Mouse (Mus musculus) small intestine, adult 2 months (tissue): ENCODE data around the gene Pla2g1b. TPM values are rescaled to one million over a fixed set of nuclear protein-coding genes. Genes with fewer than 3 reads are reported as not detected.

Experiments
- H3K27ac ChIP-seq: fragments of 200-500 bp; 2 replicates; pipeline ENCODE4 v1.5.1; 2012; ENCODE audit warnings: low read depth, low read length, control low read depth, inconsistent platforms; ENCODE audit not compliant: insufficient read depth
- H3K27me3 ChIP-seq: fragments of 200-500 bp; 2 replicates; pipeline ENCODE4 v1.6.1; 2012; ENCODE audit warnings: mild to moderate bottlenecking, moderate library complexity, low read length, inconsistent platforms; ENCODE audit not compliant: control insufficient read depth, insufficient read depth
- H3K36me3 ChIP-seq: fragments of 200-500 bp; 2 replicates; pipeline ENCODE4 v1.6.1; 2012; ENCODE audit warnings: mild to moderate bottlenecking, low read length, control low read depth, inconsistent platforms; ENCODE audit not compliant: control insufficient read depth, insufficient read depth
- H3K4me1 ChIP-seq: fragments of 200-500 bp; 2 replicates; pipeline ENCODE4 v1.6.1; 2012; ENCODE audit warnings: low read length, inconsistent platforms, mixed read lengths; ENCODE audit not compliant: control insufficient read depth, insufficient read depth, insufficient read length
- H3K4me3 ChIP-seq: fragments of 200-500 bp; 2 replicates; pipeline ENCODE4 v1.5.1; 2012; ENCODE audit warnings: low read depth, mild to moderate bottlenecking, control low read depth, inconsistent platforms, low read length, moderate library complexity
- CTCF ChIP-seq: fragments of 200-500 bp; IDR thresholded peaks from 2 replicates; pipeline ENCODE4 v1.5.1; 2012; ENCODE audit warnings: low read depth, mild to moderate bottlenecking, control low read depth, inconsistent platforms, low read length, moderate library complexity, mixed read lengths; ENCODE audit not compliant: insufficient replicate concordance, insufficient read length; ENCODE audit errors: extremely low read depth
- POLR2A ChIP-seq: fragments of 200-500 bp; IDR thresholded peaks from 2 replicates; pipeline ENCODE4 v1.6.1; 2012; ENCODE audit warnings: low read depth, mild to moderate bottlenecking, control low read depth, inconsistent platforms, low read length, moderate library complexity
- WGBS: fragments of 180-500 bp; shearing (Covaris S2); methylation state at CpG from one replicate; pipeline ENCODE4 v1.1.7; 2018; 5-methylcytosine and 5-hydroxymethylcytosine counted together
- polyA plus RNA-seq: library from polyadenylated mRNA; depleted of rRNA; stranded (reverse); fragments of >200 nt; gene quantifications from 2 replicates; pipeline ENCODE4 v1.2.3, GENCODE M21; 2012; rRNA removed

Gene Pla2g1b
- 5.2 and 2,024 TPM in 2 replicates for polyA plus RNA-seq

DNA sequence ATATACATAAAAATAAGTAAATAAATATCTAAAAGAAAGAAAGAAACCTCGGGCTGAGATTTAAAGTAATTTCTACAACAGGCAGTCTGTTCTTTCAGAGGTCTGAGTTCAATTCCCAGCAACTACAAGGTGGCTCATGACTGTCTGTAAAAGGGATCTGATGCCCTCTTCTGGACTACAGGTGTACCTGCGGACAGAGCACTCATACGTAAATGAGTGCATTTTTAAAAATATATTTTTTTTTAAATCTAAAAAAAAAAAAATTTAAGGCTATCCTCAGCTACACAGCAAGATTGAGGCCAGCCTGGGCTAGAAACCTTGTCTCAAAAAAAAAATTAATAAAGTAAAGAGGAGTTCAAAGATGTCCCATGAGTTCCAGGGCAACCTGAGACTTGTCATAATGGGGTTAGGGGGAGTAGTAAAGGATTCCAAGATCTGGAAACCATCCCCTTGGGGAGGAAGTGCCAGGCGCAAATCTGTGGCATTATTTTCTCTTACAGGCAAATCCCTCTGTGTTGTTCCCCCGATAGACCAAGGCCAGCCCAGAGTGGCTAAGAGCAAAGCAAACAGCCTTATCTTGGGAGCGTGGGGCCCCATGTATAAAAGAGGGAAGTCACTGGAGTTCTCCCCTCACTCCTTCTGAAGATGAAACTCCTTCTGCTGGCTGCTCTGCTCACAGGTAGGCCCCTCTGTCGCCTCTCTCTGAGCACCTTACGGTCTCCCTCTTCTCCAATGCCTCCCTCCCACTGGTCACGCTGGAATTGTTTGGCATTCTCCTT lies at the start of gene Pla2g1b:
Pla2g1b (plus strand) TSS at position 621 of the 779 bp plus-strand sequence.
- WGBS: 23% methylated on average over 9 of the region's 9 CpGs
- H3K4me3 ChIP-seq: no peak within 1 kb of the TSS
- H3K27ac ChIP-seq: no peak within 1 kb of the TSS
- no peaks in the 10 kb centered on the region; the same call in 1 of the 2 replicates for H3K27me3 ChIP-seq
- no peaks in the 10 kb centered on the region for H3K36me3 ChIP-seq
- no peaks in the 10 kb centered on the region for H3K4me1 ChIP-seq
- TF ChIP-seq CTCF (no peak), POLR2A (no peak)

DNA sequence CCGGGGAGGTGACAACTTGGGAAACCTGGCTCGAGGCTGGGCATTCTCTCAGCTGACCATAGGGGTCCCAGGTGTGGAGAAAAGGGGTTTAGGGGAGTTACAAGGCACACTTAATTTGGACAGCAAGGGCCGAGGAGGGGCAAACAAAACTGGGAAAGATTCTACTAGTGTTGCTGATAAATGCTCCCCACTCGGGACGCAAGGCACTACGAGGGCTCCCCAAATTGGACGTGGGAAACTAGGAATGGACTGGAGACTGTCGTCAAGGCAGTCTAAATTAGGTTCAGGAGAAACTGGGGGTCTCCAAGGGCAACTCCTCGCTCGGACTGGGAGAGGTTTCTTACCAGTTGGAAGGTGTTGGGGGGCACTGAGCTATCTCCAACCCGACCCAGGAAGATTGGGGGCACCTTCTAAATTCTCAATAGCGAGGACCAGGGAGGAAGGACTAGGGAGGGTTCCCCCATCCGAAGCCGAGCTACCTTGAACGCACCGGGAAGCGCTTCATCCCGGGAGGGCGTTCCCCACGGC lies 37.2 kb upstream of the Pla2g1b start:
- Histone ChIP-seq H3K27me3 (peaks cover 27% of the 10 kb centered on the region), H3K36me3 (no peaks in the 10 kb centered on the region), H3K4me3 (peak overlapping the region; percentile 64), H3K27ac (no peak overlapping the region), H3K4me1 (peaks cover 8% of the 10 kb centered on the region)
- TF ChIP-seq CTCF (no peak), POLR2A (no peak)
- WGBS: 14% methylated on average over 20 of the region's 20 CpGs

GRCm38 (mm10) chr5:115429359-115430186 lies 36.5 kb upstream of the Pla2g1b start, which contains the start of gene Msi1:
Msi1 (plus strand) TSS chr5:115429599.
- Histone ChIP-seq H3K4me1 (peaks cover 8% of the 10 kb centered on the region), H3K27me3 (peaks cover 27% of the 10 kb centered on the region), H3K4me3 (peak within 1 kb of the TSS; percentile 64), H3K36me3 (no peaks in the 10 kb centered on the region), H3K27ac (no peak within 1 kb of the TSS)
- no peak for TF ChIP-seq CTCF
- TF ChIP-seq POLR2A: no peak
- 2% methylated on average over 96 of the region's 117 CpGs for WGBS

DNA sequence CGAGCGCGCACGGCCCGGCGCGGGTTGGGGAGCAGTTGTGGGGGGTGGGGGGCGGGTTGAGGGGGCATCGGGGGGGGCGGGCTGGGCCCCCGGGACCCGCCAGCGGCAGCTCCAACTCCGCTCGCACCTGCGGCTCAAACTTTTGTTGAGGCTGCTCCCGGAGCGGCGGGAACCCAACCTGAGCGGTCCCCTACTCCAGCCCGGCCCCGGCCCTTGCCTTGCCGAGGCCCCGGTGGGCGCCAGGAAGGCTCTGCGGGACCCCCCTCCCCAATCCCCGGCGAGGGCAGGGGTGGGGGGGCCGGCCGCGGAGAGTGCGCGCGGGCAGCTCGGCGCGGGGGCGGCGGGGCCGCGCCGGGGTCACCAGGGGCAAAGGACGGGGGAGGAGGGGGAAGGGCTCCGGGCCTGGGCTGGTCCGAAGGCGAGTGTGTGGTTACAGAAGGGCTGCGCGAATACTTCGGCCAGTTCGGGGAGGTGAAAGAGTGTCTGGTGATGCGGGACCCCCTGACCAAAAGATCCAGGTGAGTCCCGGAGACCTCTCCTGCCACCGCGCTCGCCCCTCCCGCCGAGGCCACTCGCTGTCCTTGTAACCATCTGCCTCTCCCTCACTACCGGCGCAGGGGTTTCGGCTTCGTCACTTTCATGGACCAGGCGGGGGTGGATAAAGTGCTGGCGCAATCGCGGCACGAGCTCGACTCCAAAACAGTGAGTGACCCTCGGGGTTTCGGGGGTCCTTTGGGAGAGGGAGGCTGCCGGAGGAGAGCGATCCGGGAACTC lies 35.7 kb upstream of the Pla2g1b start:
- peak overlapping the region; percentile 54 for H3K4me3 ChIP-seq
- no peak overlapping the region for H3K27ac ChIP-seq
- peaks cover 27% of the 10 kb centered on the region for H3K27me3 ChIP-seq
- 2% methylated on average over 68 of the region's 73 CpGs for WGBS
- TF ChIP-seq POLR2A (no peak), CTCF (no peak)
- H3K4me1 ChIP-seq: peaks cover 10% of the 10 kb centered on the region
- no peaks in the 10 kb centered on the region for H3K36me3 ChIP-seq

GRCm38 (mm10) chr5:115431061-115431897 lies 34.8 kb upstream of the Pla2g1b start:
- H3K36me3 ChIP-seq: no peaks in the 10 kb centered on the region
- H3K4me3 ChIP-seq: peak overlapping the region; percentile 54
- H3K4me1 ChIP-seq: peaks cover 13% of the 10 kb centered on the region
- 0 out of 2 replicates have a peak overlapping the region, but pooled peaks have one; percentile 28 for H3K27ac ChIP-seq
- H3K27me3 ChIP-seq: peaks cover 27% of the 10 kb centered on the region
- TF ChIP-seq POLR2A: no peak
- peak; percentile 26; the same call in 1 of the 2 replicates for TF ChIP-seq CTCF
- 14% methylated on average over 14 of the region's 14 CpGs for WGBS

DNA sequence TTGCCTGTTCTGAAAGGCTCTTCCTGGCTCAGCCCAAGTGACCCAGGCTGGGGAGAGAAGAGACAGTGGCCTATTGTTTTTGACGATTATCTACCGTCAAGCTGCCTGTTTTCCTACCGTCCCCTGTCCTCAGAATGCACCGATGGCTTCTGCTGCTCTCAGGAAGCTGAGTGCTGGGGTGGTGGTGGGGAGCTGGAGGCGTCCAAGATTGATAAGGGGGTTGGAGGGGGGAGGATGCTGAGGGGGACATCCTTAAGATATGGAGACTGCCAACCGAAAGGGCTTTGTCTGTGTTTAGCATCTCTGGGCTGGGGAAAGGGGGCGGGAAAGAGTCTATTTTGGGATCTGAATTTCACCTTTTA lies 34.2 kb upstream of the Pla2g1b start:
- Histone ChIP-seq H3K27me3 (peaks cover 27% of the 10 kb centered on the region), H3K27ac (peak overlapping the region; percentile 28; the same call in 1 of the 2 replicates), H3K4me3 (no peak overlapping the region; the same call in 1 of the 2 replicates), H3K4me1 (peaks cover 15% of the 10 kb centered on the region), H3K36me3 (no peaks in the 10 kb centered on the region)
- TF ChIP-seq CTCF (no peak), POLR2A (no peak)
- WGBS: 27% methylated on average over 7 of the region's 7 CpGs
